Mouse (Mus musculus): Measurements from ENCODE around the gene M1ap.
A peak's percentile ranks its signal among the peaks of the same experiment; 100 is the strongest.

The M1ap gene

DNA sequence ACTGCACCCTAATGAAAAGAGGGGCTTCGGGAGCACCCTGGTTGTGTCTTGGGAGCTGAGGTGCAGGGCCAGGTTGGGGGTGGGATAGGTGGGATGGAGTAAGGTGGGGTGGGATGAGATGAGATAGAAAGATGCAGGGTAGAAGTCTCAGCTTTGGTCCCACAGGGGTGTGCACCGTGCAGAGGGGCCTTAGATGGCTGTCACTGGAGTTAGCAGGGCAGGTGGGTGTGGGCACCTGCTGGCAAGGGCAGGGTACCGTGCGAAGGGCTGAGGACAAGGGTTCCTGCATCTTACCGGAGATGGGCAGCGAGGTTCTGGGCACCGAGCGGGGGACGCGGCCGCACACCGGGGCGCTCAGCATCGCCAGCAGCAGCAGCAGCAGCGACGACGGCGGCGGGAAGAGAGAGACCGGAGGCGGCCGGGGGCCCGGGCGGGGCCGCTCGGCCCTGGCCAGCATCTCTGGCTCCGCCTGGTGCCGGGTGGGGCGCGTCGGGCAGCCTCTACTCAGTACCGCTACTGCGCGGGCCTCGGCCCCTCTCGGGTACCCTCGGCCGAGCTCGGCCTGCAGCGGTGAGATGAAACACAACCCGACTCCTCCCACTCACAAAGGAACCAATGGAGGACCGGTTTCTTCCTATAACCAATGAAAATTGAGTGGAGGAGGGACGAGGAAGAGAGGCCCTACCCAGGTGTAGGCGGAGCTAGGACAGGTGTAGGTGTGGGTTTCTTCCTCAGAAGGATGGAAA lies 7.4 kb upstream of the M1ap start, which contains the start of gene Sema4f:
Sema4f (minus strand) TSS at position 603 of the 746 bp plus-strand sequence.
- peak; percentile 16 to 60 for DNase-seq

DNA sequence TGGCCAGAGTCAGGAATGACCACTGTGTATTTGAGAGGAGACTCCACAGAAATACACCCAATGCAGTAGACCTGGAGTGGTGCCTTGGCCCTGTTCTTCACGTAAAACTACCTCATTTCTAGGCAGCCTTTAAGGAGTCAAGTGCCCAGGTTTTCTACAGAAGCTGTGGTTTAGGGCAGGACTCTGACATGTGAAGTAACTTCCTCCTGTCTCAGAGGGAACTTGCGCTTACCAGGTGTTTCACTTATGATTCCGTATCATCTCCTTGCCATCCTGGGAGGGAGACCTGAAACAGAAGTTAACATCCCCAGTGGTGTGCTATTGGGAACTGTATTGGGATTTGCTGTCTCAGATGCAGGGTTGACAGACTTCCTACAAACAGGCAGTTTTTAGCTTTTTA lies 5.9 kb upstream of the M1ap start:
- no peak for DNase-seq

DNA sequence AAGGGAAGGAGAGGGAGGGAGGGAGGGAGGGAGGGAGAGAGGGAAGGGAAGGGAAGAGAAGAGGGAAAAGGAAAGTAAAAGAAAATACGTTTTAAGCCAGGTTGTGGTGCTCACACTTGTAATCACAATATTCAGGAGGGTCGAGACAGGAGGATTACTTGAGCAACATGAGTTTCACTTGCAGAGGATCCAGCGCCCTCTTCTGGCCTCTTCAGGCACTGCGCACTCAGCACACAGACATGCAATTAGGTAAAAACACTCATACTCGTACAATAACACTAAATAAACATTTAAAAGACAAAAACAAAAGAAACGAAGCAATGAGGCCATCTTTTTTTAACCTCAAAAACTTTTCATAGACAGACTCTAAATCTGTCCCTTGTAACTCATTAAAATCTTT lies 952 bp upstream of the M1ap start:
- DNase-seq: no peak

DNA sequence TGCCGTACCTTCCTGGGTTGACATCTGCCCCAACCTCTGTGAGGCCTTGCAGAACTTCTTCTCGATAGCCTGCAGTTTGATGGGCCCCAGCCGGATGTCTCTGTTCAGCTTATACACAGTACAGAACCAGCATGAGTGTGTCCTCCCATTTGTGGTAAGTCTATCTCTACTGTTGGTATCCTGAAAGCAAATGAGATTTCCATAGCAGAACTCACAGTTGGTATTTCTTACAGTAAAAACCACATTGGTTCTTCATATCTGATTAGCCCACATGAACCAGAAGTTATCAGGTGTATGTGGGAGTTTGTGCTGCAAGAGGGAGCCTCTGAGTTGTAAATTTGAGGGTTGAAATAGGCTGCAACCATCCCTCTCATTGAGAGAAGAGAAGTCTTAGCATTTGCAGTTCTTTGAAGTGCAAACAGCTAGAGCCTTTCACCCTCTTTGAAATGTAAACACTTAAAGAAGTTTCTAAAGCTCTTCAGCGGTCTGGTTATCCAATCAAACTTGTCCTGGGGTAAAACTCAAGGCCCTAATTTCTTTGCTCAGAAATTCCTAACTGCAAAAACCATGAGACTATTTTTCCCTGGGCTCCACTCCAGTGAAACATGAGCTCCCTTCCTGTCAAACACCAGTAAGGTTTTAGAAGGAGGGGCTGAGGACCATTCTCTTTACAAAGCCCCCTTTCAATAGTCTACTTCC lies 10.0 kb downstream of the M1ap start:
- DNase-seq: no peak

DNA sequence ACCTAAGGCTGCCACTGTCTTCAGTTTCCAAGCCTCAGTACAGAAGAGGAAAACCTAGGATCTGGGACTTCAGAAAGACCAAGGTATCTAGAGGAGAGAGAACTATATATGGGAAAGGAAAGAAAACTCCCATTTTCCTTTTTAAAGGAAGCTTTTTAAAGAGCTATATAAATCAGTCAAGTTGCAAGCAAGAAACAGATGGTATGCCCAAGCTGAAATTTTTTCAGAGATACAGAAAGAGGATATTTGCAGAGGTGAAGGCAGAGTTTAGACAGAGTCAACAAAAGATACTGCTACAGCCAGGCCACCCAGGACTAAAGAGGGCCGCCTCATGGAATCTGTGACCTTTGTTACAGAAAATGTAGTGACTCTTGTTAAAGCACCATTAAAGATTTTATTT lies 15.0 kb downstream of the M1ap start:
- no peak for DNase-seq

DNA sequence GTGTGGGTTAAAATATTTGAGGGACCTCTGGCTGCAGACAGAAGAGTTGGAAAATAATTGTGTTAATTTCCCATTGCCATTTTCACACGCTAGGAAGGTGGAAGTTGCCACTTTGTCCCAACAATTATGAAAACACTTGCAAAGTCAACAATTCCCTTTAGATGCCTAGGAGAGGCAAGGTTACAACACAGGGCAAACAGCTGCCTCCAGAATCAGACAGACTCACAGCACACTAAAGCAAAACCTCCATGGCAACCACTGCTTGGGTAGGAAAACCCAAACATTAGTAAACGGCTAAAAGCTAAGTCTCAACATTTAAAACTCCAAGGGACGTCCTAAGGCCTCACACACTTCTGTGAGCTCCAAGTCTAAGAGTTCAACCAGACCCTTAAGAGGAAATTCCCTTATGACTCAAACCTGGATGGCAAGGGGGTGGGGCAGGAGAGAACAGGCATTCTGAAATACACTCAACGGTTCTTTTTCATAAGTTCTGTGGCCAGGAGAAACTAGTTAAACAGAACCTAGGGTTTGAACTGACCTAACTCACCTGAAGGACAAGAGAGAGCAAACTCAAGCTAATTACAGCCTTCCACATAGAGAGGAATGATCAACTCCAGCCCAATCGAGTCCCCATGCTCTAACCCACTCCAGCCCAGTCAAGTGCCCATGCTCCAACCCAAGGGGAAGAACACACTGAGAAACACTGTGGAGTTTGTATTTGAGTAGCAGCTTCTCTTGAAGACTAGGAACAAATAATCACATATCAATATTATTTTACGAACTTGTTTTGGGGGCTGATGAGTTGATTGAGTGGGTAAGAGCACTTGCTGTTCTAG lies 22.8 kb downstream of the M1ap start:
- no peak for DNase-seq

DNA sequence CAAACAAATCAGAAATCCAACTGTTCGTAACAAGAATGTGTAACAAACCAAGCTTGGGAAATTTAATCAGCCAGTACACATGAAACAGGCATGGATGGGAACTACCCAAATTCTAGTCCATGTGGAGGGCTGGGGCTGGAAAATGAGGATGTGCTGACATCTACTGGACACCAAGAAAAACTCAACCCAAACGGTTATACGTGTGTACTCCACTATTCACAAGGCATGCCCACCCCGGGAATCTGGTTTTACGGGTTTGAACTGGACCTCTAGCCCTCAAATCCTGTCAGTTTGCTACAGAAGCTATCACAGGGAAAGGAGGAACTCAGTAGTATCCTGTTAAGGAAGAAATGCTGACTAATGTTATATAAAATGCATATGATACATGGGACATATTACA lies 24.3 kb downstream of the M1ap start:
- DNase-seq: peak; percentile 44 to 50

DNA sequence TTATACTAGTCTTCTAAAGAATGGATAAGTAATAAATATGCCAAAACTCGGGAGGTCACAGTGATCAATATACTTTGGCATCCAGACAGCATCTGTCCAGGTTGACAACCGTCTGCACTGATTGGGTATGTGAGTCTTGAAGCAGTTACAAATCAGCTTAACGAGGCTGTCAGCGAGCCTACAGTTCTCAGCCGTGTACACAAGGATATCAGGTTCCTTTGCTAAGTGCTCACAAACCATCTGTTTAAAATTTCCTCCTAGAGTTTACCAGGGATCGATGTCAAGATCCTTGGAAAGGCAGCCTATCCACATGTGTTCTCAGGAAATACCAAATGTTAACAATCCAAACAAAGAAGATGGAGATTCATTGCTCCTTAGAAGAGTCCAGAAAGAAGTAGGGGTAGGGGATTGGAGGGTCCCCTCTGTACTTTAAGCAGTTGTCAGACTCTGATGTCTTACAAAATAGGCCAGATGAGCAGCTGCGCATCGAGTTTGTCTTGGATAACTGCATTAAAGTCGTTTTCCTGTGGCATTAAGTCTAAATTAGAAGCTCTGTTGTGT lies 40.8 kb downstream of the M1ap start:
- no peak for DNase-seq

DNA sequence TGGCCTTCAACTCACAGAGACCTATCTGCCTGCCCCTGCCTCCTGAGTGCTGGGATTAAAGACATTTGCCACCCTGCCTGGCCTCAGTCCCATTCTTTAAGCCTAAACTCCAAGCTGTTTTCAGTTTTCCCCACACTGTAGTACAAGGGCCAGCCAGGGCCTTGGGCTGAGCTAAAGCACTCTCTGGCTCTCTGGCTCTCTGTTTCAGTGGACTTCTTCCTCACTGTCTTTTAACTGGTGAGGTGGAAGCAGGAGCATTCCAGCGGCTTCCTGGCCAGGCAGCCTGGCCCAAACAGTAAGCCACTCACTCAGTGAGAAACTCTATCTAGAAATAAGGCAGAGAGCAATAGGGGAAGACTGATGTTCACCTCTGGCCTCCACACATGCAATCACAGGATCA lies 47.0 kb downstream of the M1ap start:
- no peak for DNase-seq

DNA sequence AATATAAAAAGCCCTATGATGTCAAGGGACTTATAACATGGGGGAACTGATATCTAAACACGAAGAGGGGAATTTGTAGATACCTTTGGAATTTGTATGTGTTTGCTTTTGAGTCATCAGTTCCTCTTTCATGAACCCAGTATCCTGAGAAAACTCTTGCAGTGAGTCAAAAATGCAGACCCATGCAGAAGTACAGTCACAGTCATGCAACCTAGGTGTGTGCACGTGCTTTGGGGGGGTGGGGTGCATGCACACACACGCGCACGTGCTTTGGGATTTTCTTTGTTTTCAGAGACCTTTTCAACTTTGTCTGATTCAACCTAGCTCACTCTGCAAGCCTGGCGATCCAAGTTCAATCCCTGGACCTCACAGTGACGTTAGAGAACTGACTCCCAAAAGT lies 47.7 kb downstream of the M1ap start:
- no peak for DNase-seq

DNA sequence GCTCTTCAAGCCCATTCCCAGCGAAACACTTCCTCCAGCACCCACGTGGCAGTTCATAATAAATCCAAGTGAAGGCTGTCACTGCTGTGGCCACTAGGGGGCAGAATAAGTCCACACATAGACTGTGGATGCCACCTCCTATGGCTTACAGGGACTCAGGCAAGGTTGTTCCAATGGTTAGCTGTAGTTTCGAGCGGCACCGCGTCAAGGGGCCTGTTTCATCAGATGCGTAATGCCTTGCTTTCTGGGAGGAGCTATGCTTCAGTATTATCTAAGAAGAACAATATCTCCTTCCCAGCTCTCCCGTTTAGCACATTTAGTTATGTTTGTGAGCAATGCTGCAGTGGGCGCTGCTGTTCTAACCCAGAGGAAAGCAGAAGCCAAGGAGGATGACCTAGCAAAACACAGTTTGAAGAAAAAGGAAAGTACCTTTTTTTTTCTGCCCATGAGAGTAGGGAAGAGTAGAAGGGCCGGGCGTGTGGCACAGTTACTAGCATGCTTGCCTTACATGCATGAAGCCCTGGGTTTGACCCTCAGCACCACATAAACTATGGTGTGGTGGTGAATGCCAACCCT lies 50.1 kb downstream of the M1ap start:
- peak; percentile 93 to 94 for DNase-seq

DNA sequence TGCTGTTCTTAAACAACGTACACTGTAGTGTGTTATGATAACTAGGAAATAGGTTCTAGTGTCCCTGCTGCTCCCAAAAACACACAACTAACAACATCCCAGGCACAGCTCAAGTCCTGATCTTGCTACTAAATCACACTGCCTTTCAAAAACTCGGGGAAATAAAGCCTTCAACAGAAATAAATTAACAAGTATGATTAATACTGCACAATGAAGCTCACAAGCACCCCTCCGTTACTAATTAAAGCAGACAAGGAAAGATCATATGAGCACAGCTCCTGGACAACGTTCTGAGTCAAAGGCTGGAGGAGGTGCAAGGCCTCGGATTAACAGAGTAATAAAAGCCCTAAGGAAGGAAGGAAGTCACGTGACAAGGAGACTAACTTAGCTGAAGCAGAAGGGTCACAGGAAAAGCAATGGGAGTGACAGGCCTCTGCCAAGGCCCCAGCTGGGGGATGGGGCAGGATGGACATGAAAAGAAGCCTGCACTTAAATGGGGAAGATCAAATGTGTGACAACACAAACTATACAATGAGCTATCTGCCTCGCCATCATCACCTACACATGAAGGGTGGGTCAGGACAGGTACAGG lies 50.9 kb downstream of the M1ap start:
- peak; percentile 54 to 78 for DNase-seq

DNA sequence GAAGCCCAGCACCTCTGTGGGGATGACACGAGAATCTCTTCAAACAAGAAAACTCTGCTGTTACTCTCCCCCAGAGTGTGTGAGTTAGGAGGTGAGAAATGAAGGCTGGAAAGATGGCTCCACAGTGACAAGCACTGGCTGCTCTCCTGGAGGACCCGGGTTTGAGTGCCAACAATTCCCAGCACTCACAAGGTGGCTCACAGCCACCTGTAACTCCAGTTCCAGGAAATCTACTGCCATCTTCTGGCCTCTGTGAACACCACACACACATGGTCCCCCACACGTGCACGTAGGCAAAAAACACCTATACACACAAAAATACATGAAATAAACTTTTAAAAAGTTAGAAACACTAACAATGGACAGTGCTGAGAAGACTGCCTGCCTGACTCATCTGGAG lies 51.6 kb downstream of the M1ap start:
- no peak for DNase-seq

DNA sequence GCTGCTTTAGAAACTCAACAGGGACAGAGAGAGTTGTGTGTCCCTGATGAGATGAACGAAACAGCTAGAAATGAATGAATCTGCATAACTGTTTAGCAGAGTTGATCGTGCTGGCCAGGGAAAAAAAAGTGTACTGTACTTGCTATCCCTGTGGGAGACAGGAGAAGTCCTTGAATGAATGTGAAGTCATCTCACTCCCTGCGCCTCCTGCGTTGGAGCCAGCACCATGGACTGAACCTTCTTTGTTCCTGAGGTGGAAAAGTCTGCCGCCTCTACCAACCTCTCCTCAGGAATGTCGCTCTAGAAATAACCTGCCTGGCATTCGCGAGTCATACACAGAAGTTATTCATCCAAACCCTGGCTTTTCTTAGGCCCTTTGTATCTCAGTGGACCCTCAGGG lies 53.3 kb downstream of the M1ap start:
- no peak for DNase-seq

DNA sequence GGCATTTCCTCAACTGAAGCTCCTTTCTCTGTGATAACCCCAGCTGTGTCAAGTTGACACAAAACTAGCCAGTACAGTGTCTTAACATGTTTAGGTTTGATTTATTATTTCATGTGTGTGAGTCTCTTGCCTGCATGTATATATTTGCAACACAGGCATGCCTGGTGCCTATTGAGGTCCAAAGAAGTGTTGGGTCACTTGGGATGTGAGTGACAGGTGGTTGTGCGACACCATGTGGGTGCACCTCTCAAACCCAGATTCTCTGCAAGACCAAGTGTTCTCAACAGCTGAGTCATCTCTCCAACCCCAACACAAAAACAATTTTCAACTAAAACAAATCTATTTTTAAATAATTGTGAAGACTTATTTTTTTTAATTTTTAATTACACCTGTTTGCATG lies 56.4 kb downstream of the M1ap start:
- no peak for DNase-seq

DNA sequence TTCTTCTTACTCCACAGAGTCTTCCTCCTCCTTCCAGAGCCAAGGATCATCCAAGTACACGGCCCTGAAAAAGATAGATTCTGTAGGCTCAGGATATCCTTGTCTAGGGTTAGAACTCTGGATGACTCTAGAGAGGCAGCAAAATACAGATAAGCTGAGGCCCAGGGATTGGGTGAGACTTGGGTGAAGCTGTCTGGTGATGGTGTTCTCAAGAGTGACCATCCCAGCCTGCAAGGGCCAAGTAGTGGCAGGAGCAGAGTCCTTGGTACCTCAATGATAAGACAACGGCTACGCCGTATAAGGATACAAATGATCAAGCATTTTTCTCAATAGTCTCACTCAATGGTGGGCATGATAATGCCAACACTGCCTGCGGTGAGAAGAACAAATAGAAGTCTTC lies 57.1 kb downstream of the M1ap start:
- DNase-seq: no peak

DNA sequence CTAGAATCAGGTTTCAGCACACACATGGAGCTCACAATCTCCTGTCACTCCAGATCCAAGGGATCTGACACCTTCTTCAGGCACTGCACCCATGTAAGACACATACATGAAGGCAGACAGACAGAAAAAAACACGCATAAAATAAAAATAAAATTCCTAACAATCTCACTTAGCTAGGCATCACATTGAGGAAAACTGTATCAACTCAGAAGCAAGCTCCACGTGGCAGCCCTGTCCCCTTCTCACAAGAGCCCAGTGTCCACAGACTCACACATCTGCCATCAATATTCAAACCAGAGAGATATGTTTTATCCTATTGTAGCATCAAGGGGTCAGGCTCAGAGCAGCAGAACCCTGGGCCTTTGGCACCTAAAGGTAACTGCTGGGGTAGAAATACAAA lies 57.6 kb downstream of the M1ap start:
- DNase-seq: no peak

DNA sequence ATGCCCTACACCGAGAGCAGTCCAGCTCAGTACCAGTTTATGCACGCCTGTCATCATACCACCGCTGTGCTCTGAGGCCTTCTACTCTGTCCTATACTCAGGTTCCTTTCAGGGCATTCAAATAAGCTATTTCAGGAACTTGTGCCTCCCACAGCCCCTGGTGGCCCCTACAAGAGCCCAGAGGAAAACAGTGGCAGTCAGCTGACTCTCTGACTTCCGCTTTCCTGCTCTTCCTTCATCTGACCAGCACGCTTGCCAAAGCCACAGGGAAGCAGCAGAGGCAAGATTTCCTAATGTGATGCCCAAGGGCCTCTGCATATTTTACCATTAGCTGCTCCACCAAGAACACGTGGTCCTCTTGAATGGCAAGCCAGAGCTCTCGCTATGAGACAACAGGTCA lies 58.2 kb downstream of the M1ap start:
- DNase-seq: peak; percentile 10 to 45

DNA sequence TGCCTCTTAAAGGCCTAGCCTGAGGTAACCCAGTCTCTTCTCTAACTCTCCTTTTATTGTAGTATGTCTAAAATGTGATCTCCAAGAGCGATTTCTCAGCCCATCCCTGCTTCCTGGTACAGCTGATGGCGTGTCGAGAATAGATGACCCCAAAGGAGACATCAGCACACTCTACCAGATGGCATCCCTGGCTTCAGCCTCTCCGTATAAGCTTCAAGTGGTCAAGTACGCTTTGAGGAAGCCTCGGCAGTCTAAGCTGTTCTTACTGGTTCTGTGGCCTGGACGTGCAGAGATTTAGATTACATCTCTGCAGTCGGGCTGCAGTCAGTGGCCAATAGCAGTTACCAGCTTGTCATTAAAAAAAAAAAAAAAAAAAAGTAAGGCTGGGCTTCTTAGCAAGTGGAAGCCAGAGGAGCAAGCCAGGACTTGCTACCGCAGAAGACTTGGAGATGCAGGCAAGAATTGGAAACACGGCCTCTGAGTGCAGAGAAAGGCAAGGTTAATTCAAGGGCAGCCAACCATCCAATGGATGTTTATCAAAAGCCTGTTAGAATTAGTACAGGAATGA lies 58.8 kb downstream of the M1ap start:
- DNase-seq: no peak

DNA sequence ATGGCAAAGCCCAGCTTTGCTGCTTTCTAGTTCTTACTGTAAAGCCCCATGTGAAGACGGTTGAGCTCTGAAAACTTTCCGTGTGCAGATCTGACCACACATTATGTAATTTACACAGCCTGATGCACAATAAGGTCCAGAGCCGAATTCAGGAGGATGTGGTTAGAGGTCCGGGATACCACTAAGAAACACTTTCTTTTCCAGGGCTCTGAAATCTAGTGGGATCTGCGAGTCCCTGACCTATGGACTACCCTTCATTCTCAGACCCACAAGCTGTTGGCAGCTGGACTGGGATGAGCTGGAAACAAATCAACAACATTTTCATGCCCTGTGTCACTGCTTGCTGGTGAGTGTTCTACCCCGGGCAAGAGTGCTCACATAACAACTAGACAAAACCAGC lies 59.4 kb downstream of the M1ap start:
- no peak for DNase-seq

DNA sequence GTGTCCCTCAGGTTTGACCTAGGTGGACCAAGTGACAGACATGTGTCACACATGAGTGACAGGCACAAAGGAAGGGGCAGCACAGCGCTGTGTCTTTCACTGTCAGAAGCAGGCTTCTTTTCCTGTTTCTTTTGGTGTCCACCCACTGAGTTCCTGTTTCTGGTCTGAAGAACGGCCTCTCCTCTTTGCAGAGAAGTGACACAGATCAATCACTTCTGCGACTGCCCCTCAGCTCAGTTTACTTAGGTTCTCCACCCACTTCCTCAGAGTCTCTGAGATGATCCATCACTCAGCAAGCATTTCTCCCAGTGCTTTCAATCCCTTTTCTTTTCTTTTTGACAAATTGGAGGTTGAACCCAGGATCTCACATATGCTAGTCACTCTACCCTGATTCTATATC lies 62.0 kb downstream of the M1ap start:
- no peak for DNase-seq

DNA sequence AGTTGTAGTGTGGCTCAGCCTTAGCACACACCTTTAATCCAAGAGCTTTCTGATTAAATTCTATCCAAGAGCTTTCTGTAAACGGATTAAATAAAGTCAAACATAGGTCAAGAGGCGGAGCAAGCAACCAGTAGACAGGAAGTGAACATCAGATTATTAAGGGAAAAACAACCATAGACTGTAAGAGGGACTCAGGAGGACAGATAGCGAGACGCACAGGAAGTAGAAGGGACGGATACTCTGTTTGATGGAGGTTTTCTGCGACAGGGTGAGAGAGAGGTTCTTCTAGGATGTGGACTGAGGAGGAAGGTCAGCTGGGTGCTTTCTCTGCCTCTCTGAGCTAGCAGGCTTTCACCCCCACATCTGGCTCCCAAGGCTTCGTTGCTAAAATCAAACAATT lies 63.3 kb downstream of the M1ap start:
- DNase-seq: no peak

Measured in kidney, postnatal 25 days (tissue).